Mouse (Mus musculus): ENCODE measurements around the gene Ak5.
"Not testable (repeated sequence)": the region's sequence is repeated elsewhere in the genome, so short reads cannot be mapped to it uniquely, and the experiment has no call there.

Ak5 gene

GRCm38 (mm10) chr3:152625061-152625820 is 42.9 kb downstream of the Ak5 start:
- DNase-seq (ENCODE audit: low spot score in 2 of 2): no peak

GRCm38 (mm10) chr3:152620534-152620933 is 47.6 kb downstream of the Ak5 start:
- DNase-seq (ENCODE audit: low spot score in 2 of 2): no peak

GRCm38 (mm10) chr3:152620058-152620457 is 48.1 kb downstream of the Ak5 start:
- no peak for DNase-seq (ENCODE audit: low spot score in 2 of 2)

DNA sequence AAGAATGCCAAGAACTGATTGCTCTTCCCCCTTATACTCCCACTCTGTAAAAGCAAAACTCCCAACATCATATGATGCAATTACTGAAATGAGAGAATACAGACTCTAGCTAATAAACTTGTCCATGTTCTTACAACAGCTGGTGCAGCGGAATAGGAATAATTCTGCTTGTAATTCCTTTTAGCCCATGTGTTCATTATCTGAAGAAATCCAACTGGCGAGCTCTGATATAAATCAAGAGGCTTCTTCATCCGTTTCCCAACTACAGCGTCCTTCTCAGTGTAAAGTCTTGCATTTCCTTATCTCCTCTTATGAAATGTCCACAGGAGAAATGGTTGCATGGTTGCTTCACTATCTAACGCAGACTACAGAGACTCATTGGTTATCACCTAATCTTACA is 59.1 kb downstream of the Ak5 start:
- DNase-seq (ENCODE audit: low spot score in 2 of 2): no peak

GRCm38 (mm10) chr3:152605849-152606248 is 62.3 kb downstream of the Ak5 start:
- no peak for DNase-seq (ENCODE audit: low spot score in 2 of 2)

GRCm38 (mm10) chr3:152599679-152600078 is 68.5 kb downstream of the Ak5 start:
- no peak for DNase-seq (ENCODE audit: low spot score in 2 of 2)

GRCm38 (mm10) chr3:152596406-152597050 is 71.6 kb downstream of the Ak5 start:
- no peak for DNase-seq (ENCODE audit: low spot score in 2 of 2)

DNA sequence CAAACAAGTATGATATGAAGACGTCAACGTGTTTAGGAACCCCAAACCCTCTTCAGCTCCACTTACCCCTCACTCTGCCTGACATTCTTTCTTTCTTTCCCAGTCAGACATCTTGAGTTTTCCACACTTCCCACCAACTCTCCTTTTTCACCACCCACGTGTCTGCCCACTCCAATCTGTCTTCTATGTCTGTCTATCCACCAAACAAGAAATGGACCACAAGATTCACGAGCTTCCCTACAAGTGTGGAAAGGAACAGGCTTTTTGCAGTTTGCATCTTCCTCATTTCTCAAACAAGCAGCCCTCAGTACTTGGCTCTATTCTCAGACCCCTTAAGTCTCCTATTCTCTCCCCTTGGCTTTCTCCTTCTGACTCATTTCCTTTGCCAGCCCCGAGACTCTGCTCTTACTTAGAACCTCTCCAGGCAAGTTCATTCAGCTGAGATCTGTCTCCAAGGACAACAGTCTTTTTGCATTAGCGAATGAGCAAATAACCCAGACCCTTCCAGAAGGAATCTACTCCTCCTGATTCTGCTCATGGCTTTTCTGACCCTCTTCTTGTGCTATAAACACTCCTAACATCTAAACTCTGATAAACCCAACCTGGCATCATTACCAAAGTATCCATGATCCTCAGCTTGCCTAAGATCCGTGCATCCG is 75.3 kb downstream of the Ak5 start:
- DNase-seq (ENCODE audit: low spot score in 2 of 2): no peak

DNA sequence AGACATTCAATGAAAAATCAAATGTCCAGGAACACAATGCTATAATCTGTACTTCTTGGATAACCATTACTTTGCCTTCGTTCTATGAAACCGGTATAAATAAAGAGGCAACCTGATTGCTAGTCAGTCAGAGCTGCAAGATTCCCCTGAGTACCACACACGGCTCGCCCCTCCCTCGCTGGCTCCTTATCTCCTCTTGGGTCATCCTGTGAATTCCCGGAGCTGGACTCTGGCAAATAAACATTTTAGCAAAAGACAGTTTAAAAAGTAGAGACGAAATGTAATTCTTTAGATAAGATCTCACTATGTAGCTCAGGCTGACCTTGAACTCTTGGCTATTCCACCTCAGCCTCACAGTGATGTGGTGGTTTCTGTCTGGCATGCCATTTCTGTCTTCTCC is 77.7 kb downstream of the Ak5 start:
- DNase-seq (ENCODE audit: low spot score in 2 of 2): no peak

DNA sequence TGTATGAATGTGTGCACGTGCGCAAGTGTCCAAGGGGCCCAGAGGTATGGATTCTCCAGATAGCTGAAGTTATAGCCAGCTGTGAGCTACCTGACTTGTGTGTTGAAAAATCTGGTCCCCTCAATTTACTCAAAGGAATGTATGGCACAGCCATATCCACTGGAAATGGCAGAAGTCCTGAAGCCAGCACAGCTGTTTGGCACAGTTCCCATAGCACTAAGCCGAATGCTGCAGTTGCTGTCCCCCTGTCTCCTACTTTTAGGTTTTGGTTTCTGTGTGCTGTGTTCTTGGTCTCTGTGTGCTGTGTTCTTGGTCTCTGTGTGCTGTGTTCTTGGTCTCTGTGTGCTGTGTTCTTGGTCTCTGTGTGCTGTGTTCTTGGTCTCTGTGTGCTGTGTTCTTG is 79.1 kb downstream of the Ak5 start:
- not testable (repeated sequence) for DNase-seq (ENCODE audit: low spot score in 2 of 2)

- no peak for DNase-seq (ENCODE audit: low spot score in 2 of 2)
Measured at GRCm38 (mm10) chr3:152587007-152587406, 81.2 kb downstream of the Ak5 start.

DNA sequence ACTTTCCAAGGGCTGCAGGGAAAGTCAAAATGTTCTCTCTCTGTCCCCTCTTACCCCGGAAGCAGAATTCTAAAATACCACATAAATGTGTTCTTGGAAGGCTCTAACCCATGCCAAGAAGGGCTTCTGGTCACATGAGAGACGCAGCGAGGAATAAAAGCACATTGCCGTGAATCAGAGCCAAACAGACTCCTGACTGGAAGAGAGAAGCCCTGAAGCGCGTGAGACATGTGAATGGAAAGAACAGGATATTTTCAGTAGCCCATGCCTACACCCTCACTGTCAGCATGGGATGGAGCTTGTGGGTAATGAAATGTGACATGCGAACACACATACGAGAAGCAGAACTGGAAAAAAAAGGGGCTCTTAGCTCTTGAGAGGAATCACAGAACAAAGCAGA is 82.0 kb downstream of the Ak5 start:
- DNase-seq (ENCODE audit: low spot score in 2 of 2): no peak

- DNase-seq (ENCODE audit: low spot score in 2 of 2): no peak
Measured at GRCm38 (mm10) chr3:152585581-152585980, 82.6 kb downstream of the Ak5 start.

DNA sequence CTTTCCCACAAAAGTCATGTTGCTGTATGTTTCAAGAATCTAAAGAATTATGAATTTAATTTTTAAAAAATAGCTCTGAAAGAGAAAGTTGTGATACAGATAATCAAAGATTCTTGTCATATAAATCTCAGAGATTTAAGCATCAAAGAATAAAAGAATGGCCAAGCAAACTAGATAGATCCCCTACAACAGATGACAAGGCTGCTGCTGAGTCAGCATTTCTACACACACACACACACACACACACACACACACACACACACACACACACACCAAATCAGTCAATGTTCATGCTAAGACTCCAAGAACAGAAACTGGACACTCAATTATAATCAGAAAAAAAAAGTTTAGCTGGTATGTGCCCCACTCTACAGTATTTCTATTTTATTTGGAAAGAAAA is 85.1 kb downstream of the Ak5 start:
- DNase-seq (ENCODE audit: low spot score in 2 of 2): no peak

DNA sequence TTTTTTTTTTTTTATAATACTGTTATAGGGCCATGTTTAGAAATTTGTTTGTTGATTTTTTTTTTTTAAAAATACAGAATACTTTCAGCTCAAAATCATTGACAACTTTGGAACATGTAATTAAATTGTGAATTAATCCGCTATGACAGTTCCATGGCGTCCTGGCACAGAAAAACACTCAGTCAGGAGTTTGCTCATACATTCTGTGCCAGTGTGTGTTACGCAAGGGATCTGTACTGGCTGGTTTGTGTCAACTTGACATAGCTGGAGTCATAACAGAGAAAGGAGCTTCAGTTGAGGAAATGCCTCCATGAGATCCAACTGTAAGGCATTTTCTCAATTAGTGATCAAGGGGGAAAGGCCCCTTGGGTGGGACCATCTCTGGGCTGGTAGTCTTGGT is 86.3 kb downstream of the Ak5 start:
- DNase-seq (ENCODE audit: low spot score in 2 of 2): not testable (repeated sequence)

DNA sequence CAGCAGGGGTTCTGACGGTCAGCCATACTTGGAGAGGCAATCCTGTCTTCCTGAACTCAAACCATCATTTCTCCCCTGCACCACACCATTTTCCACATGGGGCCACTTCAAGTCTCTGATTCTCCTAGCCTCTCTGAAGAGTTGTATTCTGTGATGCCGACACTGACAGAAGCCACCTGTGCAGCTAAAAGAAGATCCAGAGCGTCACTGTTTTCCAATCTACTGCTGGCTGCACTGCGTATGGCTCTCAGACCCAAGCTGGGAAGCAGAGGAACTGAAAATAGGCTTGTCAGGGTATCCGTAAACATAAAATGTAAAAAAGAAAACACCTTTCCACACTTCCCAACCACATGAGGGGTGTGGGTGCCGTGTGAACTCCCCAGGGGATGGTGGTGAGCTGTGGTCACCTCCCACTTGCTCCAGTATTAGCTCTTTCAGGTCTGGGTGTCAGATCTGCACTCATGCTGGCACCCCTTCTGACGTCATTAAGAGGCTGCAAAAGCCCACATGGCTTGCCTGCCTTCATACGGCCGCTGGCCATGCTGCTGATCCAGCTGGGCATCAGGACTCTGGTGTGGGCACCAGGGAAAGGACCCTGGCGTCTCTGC is 88.1 kb downstream of the Ak5 start:
- DNase-seq (ENCODE audit: low spot score in 2 of 2): peak in 1 of 2 experiments; percentile 48

DNA sequence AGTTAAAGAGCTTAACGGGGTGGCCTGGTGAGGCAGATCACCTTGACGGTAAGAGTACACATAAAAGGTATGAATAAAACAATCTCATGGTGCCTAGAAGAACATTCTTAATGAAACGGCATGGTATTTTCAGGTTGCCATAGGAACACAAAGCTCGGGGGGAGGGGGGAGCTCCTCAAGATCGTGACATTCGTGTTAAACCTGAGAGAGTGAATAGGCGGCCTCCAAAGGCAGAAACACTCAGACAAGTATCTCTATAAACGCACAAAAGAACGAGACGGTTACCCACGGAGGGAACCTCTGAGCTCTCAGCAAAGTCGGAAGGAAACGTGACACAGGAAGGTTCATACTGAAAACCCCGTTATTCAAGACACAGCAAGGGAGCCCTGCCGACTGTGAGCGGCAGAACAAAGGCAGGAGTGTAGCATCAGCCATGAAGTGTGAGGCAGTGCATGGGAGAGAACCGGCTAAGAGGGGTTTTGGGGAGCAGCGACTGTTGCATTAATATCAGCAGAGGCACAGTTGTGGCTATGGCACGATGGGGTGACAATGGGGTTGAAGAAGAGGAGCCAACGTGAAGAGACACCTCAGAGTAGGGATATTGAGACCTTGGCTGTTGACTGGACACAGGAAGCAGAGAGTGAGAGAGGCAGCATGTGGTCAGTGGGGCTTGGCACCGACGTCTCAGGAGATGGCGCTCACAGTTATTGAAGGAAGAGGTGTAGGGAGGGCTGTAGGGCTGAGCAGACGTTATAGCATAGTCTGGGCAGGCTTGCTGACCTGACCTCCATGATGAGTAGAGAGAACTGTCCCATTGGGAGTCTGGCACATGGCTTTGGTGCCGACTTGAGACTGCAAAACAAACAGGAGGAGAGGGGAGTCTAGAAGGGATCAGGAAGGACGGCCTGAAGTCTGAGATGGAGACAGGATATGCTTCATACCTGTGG is 89.6 kb downstream of the Ak5 start:
- DNase-seq (ENCODE audit: low spot score in 2 of 2): peak in 1 of 2 experiments; percentile 46

DNA sequence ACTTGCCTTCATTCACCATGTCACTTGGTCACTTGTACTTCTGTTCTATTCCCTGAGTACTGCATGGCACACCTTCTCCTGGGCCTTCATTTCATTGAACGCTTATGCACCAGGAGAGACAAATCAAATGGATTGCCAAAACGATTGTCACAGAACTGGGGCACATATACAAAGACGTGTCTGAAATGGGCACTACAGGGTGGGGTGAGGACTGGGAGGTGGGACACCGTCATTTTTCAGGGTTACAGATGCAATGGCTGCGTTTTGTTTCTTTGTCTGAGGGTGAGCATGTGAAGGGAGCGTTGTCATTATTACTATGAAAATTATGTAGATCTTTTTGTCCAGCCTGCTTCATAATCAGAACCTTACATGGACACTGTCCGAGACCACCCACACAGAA is 90.4 kb downstream of the Ak5 start:
- no peak for DNase-seq (ENCODE audit: low spot score in 2 of 2)

DNA sequence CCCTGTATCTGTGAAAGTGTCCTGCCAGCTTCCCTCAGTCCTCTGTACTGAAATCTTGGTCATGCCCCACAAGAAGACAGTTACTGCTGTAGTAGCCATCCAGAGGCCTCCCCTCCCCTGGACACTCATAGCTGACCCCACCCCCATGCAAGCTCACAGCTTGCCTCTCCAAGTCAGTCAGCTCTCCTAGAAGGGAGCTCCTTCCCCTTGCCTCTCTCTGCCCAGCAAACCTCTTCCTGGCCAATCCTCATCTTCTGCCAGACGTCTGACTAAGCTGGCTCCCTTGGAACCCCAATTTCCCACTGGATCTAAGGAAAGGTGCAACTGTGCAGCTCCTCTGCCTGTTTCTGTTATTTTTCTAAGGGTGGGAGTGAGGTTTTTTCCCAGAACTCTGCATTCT is 90.9 kb downstream of the Ak5 start:
- DNase-seq (ENCODE audit: low spot score in 2 of 2): peak in 1 of 2 experiments; percentile 51

GRCm38 (mm10) chr3:152569242-152569605 is 98.9 kb downstream of the Ak5 start:
- peak in 1 of 2 experiments; percentile 27 for DNase-seq (ENCODE audit: low spot score in 2 of 2)

DNA sequence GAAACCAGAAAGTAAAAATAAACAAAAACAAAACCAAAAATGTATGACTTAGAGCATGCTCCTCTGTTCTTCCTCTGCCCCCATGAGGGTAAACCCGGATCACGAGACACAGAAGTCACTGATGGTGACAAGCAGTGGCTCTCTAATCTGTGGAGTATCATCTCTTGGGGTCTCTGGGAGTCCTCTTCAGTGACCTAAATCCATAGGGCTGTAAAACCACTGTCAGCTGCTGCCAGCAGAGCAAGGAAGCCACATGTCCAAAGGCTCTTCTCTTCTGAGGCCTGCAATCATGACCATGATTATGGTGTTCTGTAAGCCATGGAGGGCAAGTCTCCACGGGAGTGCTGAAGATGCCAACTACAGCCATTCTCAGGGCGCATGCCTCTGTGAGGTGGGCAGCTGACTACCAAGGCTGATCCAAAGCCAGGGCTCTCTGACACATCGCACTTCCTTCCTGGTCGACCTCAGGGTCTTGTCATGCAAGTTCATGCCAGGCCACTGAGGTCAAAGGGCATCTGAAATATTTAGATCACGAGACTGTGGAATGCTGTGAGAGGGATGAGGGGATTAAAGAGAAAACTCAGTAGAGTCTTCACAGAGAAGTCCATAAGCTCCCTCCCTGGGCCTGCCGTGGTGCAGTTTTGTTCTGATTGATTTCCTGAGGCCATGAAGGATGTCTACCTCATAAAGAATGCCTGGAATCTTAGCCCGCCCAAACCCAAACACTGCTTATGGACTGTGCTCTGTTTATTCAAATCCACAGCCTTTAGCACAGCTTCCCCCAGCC is 99.5 kb downstream of the Ak5 start:
- peak in 1 of 2 experiments; percentile 51 for DNase-seq (ENCODE audit: low spot score in 2 of 2)

Measured in spleen, postnatal 4 days (tissue).